In the genomic region with DNA sequence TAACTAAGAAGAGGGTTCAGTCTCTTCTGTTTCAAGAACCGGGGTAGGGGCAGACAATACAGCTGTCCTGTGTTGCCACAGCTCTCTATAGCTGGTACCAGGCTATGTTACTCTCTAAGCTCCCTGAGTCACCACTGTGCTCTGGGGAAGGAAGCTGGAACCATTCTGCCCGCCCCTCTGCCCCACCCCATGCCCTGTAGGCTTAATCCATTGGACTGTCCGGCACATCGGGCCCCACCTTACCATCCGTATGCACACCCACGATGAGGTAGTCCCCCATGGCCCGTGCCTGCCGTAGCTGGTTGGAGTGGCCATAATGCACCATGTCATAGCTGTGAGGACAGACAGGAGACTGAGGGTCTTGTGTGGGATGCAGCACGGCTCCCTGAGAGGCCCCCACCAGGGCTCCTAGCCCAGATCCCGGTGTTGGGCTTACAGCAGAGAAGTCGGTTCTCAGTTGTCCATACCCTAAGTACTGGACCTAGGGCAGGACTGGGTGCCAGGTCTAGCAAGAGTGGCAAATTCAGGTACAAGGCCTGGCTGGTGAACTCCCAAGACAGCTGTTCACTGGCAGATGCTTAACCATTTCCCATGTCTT, we compare ENCODE assay signal across 11 mouse cellular contexts. TPM values are rescaled to one million over a fixed set of nuclear protein-coding genes. Genes with fewer than 3 reads are reported as not detected.
DNase-seq lines count a peak whose midpoint lies in the region; ATAC-seq and TF ChIP-seq lines count a peak whose summit lies in the region.
"Had no signal": no experiment of that assay in that cellular context is flagged by ENCODE, and none has a peak within 500 bp of the region (broad histone marks: within the 10 kb centered on the region; RNA-seq: fewer than 3 reads in every experiment).

No protein-coding gene starts in this region.

- H3K36me3 ChIP-seq in kidney, embryonic 15.5 days: peaks cover 70% of the 10 kb centered on the region
- H3K36me3 ChIP-seq in hindbrain, embryonic 15.5 days: peaks cover 48% of the 10 kb centered on the region
- H3K36me3 ChIP-seq in macrophage (ENCODE audit: inconsistent target): peaks cover 55% of the 10 kb centered on the region

- peak overlapping the region; percentile 10; the same call in 1 of the 2 replicates for H3K4me2 ChIP-seq in kidney, embryonic 15.5 days
- H3K4me2 ChIP-seq in hindbrain, embryonic 15.5 days: peak overlapping the region; percentile 90

- peaks cover 46% of the 10 kb centered on the region for H3K79me2 ChIP-seq in macrophage (ENCODE audit: inconsistent target)

- no peak for TF ChIP-seq POLR2A in bone marrow macrophage, adult 2 months (IDR thresholded peaks at IDR 0.05; ENCODE audit: borderline replicate concordance, low read depth, low read length)

- no peak overlapping the region for H3K27ac ChIP-seq in kidney, embryonic 15.5 days
- no peak overlapping the region for H3K27ac ChIP-seq in bone marrow macrophage, adult 2 months (ENCODE audit: insufficient read depth, low read depth, low read length)
- no peak overlapping the region for H3K27ac ChIP-seq in hindbrain, embryonic 15.5 days (replicated peaks)
- H3K27ac ChIP-seq in macrophage: no peak overlapping the region

- H3K4me3 ChIP-seq in kidney, embryonic 15.5 days (replicated peaks): no peak overlapping the region
- peak overlapping the region; percentile 19; the same call in 1 of the 2 replicates for H3K4me3 ChIP-seq in bone marrow macrophage, adult 2 months (ENCODE audit: insufficient read depth, low read length)
- no peak overlapping the region for H3K4me3 ChIP-seq in hindbrain, embryonic 15.5 days
- peak overlapping the region; percentile 94; the same call in 1 of the 2 replicates for H3K4me3 ChIP-seq in macrophage (ENCODE audit: inconsistent target)

- TF ChIP-seq CTCF in bone marrow macrophage, adult 2 months (IDR thresholded peaks at IDR 0.05; ENCODE audit: low read depth, low read length): no peak

- 91% methylated on average over 11 of the region's 11 CpGs for WGBS in kidney, embryonic 15.5 days
- WGBS in hindbrain, embryonic 15.5 days: 90% methylated on average over 11 of the region's 11 CpGs
- 87% methylated on average over 11 of the region's 11 CpGs for WGBS in macrophage (ENCODE audit: missing documents)

- no peak overlapping the region for H3K9ac ChIP-seq in kidney, embryonic 15.5 days
- no peak overlapping the region for H3K9ac ChIP-seq in hindbrain, embryonic 15.5 days
- H3K9ac ChIP-seq: lung, embryonic 14.5 days had no signal

- ATAC-seq in kidney, embryonic 15.5 days (replicated peaks; ENCODE audit: low FRiP score): no peak
- no peak for ATAC-seq in hindbrain, embryonic 15.5 days (ENCODE audit: low FRiP score, low read depth)
- ATAC-seq: Patski had no signal

- no peak for DNase-seq in kidney, postnatal 25 days
- DNase-seq in left cerebral cortex, adult 11 months (ENCODE audit: low spot score): no peak
- no peak for DNase-seq in right cerebral cortex, adult 2 months (ENCODE audit: low spot score in 2 of 2)
- no peak for DNase-seq in right cerebral cortex, postnatal 14 days
- DNase-seq: lung, embryonic 14.5 days had no signal

- H3K9me3 ChIP-seq in kidney, embryonic 15.5 days (replicated peaks): no peaks in the 10 kb centered on the region
- no peaks in the 10 kb centered on the region for H3K9me3 ChIP-seq in hindbrain, embryonic 15.5 days

- peaks cover 25% of the 10 kb centered on the region for H3K4me1 ChIP-seq in kidney, embryonic 15.5 days
- H3K4me1 ChIP-seq in bone marrow macrophage, adult 2 months (ENCODE audit: control insufficient read depth, insufficient read depth, low read length): peaks cover 17% of the 10 kb centered on the region
- peaks cover 23% of the 10 kb centered on the region for H3K4me1 ChIP-seq in hindbrain, embryonic 15.5 days (replicated peaks)

- H3K27me3 ChIP-seq in kidney, embryonic 15.5 days: no peaks in the 10 kb centered on the region
- no peaks in the 10 kb centered on the region for H3K27me3 ChIP-seq in hindbrain, embryonic 15.5 days
- H3K27me3 ChIP-seq: Patski had no signal

RNA-seq across cellular contexts. Expression of gene Pcyt2, which starts 2.0 kb away (rescaled TPM):
- 118 and 140 TPM in 2 replicates for polyA plus RNA-seq in kidney, embryonic 15.5 days (2015; fragmentation: Nextera tagmentation; extraction: Ambion mirVana)
- 52.4 and 64.5 TPM in 2 replicates for polyA plus RNA-seq in bone marrow macrophage, adult 2 months (2012; ENCODE audit: insufficient read depth, insufficient read length, missing spikeins)
- 213 and 226 TPM in 2 replicates for polyA plus RNA-seq in hindbrain, embryonic 15.5 days (2015; fragmentation: Nextera tagmentation; extraction: Ambion mirVana)
- 100 to 1,000 TPM; 136 to 537 (median 250) TPM for total RNA-seq in macrophage (2018; cell fraction: chromatin; rRNA removed)
- 10 to 100 TPM; 15.5 to 47.5 (median 25.2) TPM for total RNA-seq in macrophage (2018; cell fraction: cytosol; rRNA removed)
- 100 to 1,000 TPM in 23 of 26 experiments, 10 to 100 TPM in 3; 67.5 to 355 (median 144) TPM for total RNA-seq in macrophage (2018; cell fraction: nucleus; rRNA removed)
- 23.8 to 69.4 TPM (median 36.2 TPM) in 3 replicates for polyA plus RNA-seq in macrophage (2018)

RNA-seq across cellular contexts. Expression of gene Npb, which starts 7.4 kb away (rescaled TPM):
- polyA plus RNA-seq in kidney, embryonic 15.5 days (2015; fragmentation: Nextera tagmentation; extraction: Ambion mirVana): 24.4 and 25.2 TPM in 2 replicates
- polyA plus RNA-seq in bone marrow macrophage, adult 2 months (2012; ENCODE audit: insufficient read depth, insufficient read length, missing spikeins): 1.4 TPM in 1 of 2 replicates, not detected in the other
- polyA plus RNA-seq in hindbrain, embryonic 15.5 days (2015; fragmentation: Nextera tagmentation; extraction: Ambion mirVana): 0.71 and 1.1 TPM in 2 replicates
- 1 to 10 TPM in 2 of 26 experiments, not detected in 24; 2.0 to 2.4 TPM for total RNA-seq in macrophage (2018; cell fraction: chromatin; rRNA removed)
- total RNA-seq in macrophage (2018; cell fraction: cytosol; rRNA removed): not detected
- total RNA-seq in macrophage (2018; cell fraction: nucleus; rRNA removed): not detected
- polyA plus RNA-seq in macrophage (2018): not detected in 3 replicates
- total RNA-seq: gastrocnemius, adult 18-20 months had no signal

RNA-seq across cellular contexts. Expression of gene Sirt7, which starts 9.3 kb away (rescaled TPM):
- polyA plus RNA-seq in kidney, embryonic 15.5 days (2015; fragmentation: Nextera tagmentation; extraction: Ambion mirVana): 32.7 and 33.9 TPM in 2 replicates
- polyA plus RNA-seq in bone marrow macrophage, adult 2 months (2012; ENCODE audit: insufficient read depth, insufficient read length, missing spikeins): 78.5 and 91.5 TPM in 2 replicates
- 43.4 and 45.6 TPM in 2 replicates for polyA plus RNA-seq in hindbrain, embryonic 15.5 days (2015; fragmentation: Nextera tagmentation; extraction: Ambion mirVana)
- total RNA-seq in macrophage (2018; cell fraction: chromatin; rRNA removed): 100 to 1,000 TPM; 131 to 498 (median 330) TPM
- 10 to 100 TPM; 27.1 to 83.0 (median 62.4) TPM for total RNA-seq in macrophage (2018; cell fraction: cytosol; rRNA removed)
- total RNA-seq in macrophage (2018; cell fraction: nucleus; rRNA removed): 100 to 1,000 TPM in 25 of 26 experiments, 10 to 100 TPM in 1; 90.8 to 277 (median 168) TPM
- polyA plus RNA-seq in macrophage (2018): 37.3 to 77.5 TPM (median 50.4 TPM) in 3 replicates

RNA-seq across cellular contexts. Expression of gene Anapc11, which starts 17.5 kb away (rescaled TPM):
- 193 and 206 TPM in 2 replicates for polyA plus RNA-seq in kidney, embryonic 15.5 days (2015; fragmentation: Nextera tagmentation; extraction: Ambion mirVana)
- polyA plus RNA-seq in bone marrow macrophage, adult 2 months (2012; ENCODE audit: insufficient read depth, insufficient read length, missing spikeins): 127 and 128 TPM in 2 replicates
- polyA plus RNA-seq in hindbrain, embryonic 15.5 days (2015; fragmentation: Nextera tagmentation; extraction: Ambion mirVana): 200 and 215 TPM in 2 replicates
- 10 to 100 TPM in 25 of 26 experiments, 1 to 10 TPM in 1; 9.6 to 58.0 (median 26.1) TPM for total RNA-seq in macrophage (2018; cell fraction: chromatin; rRNA removed)
- 10 to 100 TPM; 51.9 to 93.5 (median 62.1) TPM for total RNA-seq in macrophage (2018; cell fraction: cytosol; rRNA removed)
- total RNA-seq in macrophage (2018; cell fraction: nucleus; rRNA removed): 10 to 100 TPM; 17.5 to 48.1 (median 26.5) TPM
- 40.4 to 78.6 TPM (median 76.2 TPM) in 3 replicates for polyA plus RNA-seq in macrophage (2018)

RNA-seq across cellular contexts. Expression of gene Alyref, which starts 17.5 kb away (rescaled TPM):
- polyA plus RNA-seq in kidney, embryonic 15.5 days (2015; fragmentation: Nextera tagmentation; extraction: Ambion mirVana): 494 TPM in 2 replicates
- 97.5 and 121 TPM in 2 replicates for polyA plus RNA-seq in bone marrow macrophage, adult 2 months (2012; ENCODE audit: insufficient read depth, insufficient read length, missing spikeins)
- 247 and 251 TPM in 2 replicates for polyA plus RNA-seq in hindbrain, embryonic 15.5 days (2015; fragmentation: Nextera tagmentation; extraction: Ambion mirVana)
- total RNA-seq in macrophage (2018; cell fraction: chromatin; rRNA removed): 10 to 100 TPM; 13.2 to 43.2 (median 30.6) TPM
- 10 to 100 TPM; 27.2 to 48.1 (median 35.9) TPM for total RNA-seq in macrophage (2018; cell fraction: cytosol; rRNA removed)
- total RNA-seq in macrophage (2018; cell fraction: nucleus; rRNA removed): 10 to 100 TPM; 17.9 to 63.8 (median 26.1) TPM
- 34.3 to 88.6 TPM (median 41.5 TPM) in 3 replicates for polyA plus RNA-seq in macrophage (2018)

Comparison
In these comparisons a context has a peak if more than half of its experiments do, and no peak if none do; other contexts are left out.
1. H3K4me3 ChIP-seq: peak in bone marrow macrophage, adult 2 months (single experiment) and macrophage (single experiment); none in kidney, embryonic 15.5 days (single experiment) and hindbrain, embryonic 15.5 days (single experiment).
2. RNA of gene Npb, which starts 7.4 kb away (polyA plus RNA-seq): 24.4 to 25.2 TPM in kidney, embryonic 15.5 days; 1.4 TPM in bone marrow macrophage, adult 2 months, 0.71 to 1.1 TPM in hindbrain, embryonic 15.5 days and not detected in macrophage; every median in the first group is over 10 times any median in the second.